Mouse (Mus musculus): ENCODE results near the gene H2al1j.
"Not testable (repeated sequence)": the region's sequence is repeated elsewhere in the genome, so short reads cannot be mapped to it uniquely, and the experiment has no call there.

The H2al1j gene

GRCm38 (mm10) chrX:11327522-11327921, at the start of gene H2al1j:
H2al1j (plus strand) TSS chrX:11327822.
- DNase-seq (ENCODE audit: low read depth), result not testable (repeated sequence)

GRCm38 (mm10) chrX:11280741-11281140, 46.9 kb upstream of the H2al1j start:
- DNase-seq (ENCODE audit: low read depth), result no peak

GRCm38 (mm10) chrX:11288306-11288882, 39.2 kb upstream of the H2al1j start:
- DNase-seq (ENCODE audit: low read depth), result no peak

- DNase-seq (ENCODE audit: low read depth), result no peak
Observed at GRCm38 (mm10) chrX:11289244-11289643, 38.4 kb upstream of the H2al1j start.

GRCm38 (mm10) chrX:11298957-11299356, 28.7 kb upstream of the H2al1j start, which contains the start of gene H2al1a:
H2al1a (plus strand) TSS chrX:11299257.
- not testable (repeated sequence) for DNase-seq (ENCODE audit: low read depth)

DNA sequence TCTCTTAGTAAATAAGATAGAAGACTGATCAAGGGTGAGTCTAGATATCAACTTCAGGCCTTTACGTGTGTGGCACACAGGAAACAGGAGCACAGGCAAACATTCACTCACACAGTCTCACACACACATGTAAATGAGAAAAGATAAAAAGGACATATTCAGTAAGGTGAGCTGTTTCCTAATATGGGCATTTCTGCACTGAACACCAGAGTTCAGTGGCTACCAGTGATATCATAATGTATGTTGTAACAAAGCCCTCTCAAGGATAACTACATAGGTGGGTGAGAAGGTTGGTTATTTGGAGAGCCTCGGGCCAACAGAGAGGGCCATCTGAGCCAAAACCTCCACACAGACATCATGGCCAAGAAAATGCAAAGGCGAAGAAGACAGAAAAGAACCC, 25.5 kb upstream of the H2al1j start, which contains the start of gene H2al1b:
Gene H2al1b (plus strand): TSS at position 301 of the 400 bp plus-strand sequence.
- DNase-seq (ENCODE audit: low read depth), result not testable (repeated sequence)

DNA sequence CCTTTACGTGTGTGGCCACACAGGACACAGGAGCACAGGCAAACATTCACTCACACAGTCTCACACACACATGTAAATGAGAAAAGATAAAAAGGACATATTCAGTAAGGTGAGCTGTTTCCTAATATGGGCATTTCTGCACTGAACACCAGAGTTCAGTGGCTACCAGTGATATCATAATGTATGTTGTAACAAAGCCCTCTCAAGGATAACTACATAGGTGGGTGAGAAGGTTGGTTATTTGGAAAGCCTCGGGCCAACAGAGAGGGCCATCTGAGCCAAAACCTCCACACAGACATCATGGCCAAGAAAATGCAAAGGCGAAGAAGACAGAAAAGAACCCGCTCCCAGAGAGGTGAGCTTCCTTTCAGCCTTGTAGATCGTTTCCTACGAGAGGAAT, 22.3 kb upstream of the H2al1j start, which contains the start of gene H2al1c:
Gene H2al1c (plus strand): TSS at position 301 of the 400 bp plus-strand sequence.
- not testable (repeated sequence) for DNase-seq (ENCODE audit: low read depth)

GRCm38 (mm10) chrX:11308524-11308923, 19.1 kb upstream of the H2al1j start, which contains the start of gene H2al1d:
H2al1d (plus strand) TSS chrX:11308824.
- not testable (repeated sequence) for DNase-seq (ENCODE audit: low read depth)

- DNase-seq (ENCODE audit: low read depth), result not testable (repeated sequence)
Observed at GRCm38 (mm10) chrX:11311634-11312033, 16.0 kb upstream of the H2al1j start, which contains the start of gene H2al1e. H2al1e (plus strand) TSS chrX:11311934.

DNA sequence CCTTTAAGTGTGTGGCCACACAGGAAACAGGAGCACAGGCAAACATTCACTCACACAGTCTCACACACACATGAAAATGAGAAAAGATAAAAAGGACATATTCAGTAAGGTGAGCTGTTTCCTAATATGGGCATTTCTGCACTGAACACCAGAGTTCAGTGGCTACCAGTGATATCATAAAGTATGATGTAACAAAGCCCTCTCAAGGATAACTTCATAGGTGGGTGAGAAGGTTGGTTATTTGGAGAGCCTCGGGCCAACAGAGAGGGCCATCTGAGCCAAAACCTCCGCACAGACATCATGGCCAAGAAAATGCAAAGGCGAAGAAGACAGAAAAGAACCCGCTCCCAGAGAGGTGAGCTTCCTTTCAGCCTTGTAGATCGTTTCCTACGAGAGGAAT, 12.8 kb upstream of the H2al1j start, which contains the start of gene H2al1f:
Gene H2al1f (plus strand): TSS at position 301 of the 400 bp plus-strand sequence.
- DNase-seq (ENCODE audit: low read depth), result not testable (repeated sequence)

GRCm38 (mm10) chrX:11317956-11318355, 9.7 kb upstream of the H2al1j start, which contains the start of gene H2al1g:
H2al1g (plus strand) TSS chrX:11318256.
- not testable (repeated sequence) for DNase-seq (ENCODE audit: low read depth)

DNA sequence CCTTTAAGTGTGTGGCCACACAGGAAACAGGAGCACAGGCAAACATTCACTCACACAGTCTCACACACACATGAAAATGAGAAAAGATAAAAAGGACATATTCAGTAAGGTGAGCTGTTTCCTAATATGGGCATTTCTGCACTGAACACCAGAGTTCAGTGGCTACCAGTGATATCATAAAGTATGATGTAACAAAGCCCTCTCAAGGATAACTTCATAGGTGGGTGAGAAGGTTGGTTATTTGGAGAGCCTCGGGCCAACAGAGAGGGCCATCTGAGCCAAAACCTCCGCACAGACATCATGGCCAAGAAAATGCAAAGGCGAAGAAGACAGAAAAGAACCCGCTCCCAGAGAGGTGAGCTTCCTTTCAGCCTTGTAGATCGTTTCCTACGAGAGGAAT, 6.4 kb upstream of the H2al1j start, which contains the start of gene H2al1h:
Gene H2al1h (plus strand): TSS at position 301 of the 400 bp plus-strand sequence.
- not testable (repeated sequence) for DNase-seq (ENCODE audit: low read depth)

GRCm38 (mm10) chrX:11324359-11324758, 3.3 kb upstream of the H2al1j start, which contains the start of gene H2al1i:
H2al1i (plus strand) TSS chrX:11324659.
- not testable (repeated sequence) for DNase-seq (ENCODE audit: low read depth)

DNA sequence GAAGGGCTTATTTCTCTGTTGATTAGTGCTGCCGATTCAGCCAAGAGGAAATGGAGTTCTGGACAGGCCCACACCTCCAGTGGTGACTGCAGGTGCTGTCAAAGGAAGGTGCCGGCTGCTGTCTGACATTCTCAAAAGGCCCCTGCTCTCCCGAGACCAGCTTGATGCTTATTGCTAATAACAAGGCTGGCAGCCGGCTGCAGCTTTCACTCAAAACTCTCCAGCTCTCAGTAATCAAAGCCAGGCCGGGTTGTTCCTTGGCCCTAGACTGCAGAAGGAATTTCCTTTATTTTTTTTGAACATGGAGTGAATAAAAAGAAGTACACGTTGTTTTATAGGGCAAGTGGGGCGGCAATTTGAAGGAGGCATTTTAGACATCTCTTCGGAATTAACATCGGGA, 18.1 kb downstream of the H2al1j start:
- no peak for DNase-seq (ENCODE audit: low read depth)

GRCm38 (mm10) chrX:11346756-11347155, 19.1 kb downstream of the H2al1j start:
- no peak for DNase-seq (ENCODE audit: low read depth)

DNA sequence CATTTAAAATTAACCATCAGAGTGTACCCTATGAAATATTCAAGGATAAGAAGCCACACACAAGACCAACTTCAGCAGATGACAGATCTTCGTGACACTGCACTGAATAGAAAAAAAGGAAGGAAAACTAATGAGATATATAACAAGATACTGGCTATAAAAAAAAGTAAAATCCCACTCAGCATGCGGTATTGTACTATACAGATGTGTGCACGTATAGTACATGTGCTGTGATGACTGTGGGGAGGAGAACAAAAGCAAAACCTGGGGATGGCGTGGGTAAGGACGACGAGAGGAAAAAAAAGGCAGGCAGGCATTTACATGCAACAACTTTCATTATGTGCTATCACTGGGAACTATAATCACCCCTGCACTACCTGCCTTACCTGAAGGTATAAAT, 33.2 kb downstream of the H2al1j start:
- DNase-seq (ENCODE audit: low read depth), result no peak

- DNase-seq (ENCODE audit: low read depth), result no peak
Observed at GRCm38 (mm10) chrX:11361261-11361660, 33.6 kb downstream of the H2al1j start.

- no peak for DNase-seq (ENCODE audit: low read depth)
Observed at GRCm38 (mm10) chrX:11363890-11364289, 36.3 kb downstream of the H2al1j start.

- DNase-seq (ENCODE audit: low read depth), result no peak
Observed at GRCm38 (mm10) chrX:11365151-11365550, 37.5 kb downstream of the H2al1j start.
